Mouse (Mus musculus): Measurements from ENCODE around the gene Sugp2. TPM values are rescaled to one million over a fixed set of nuclear protein-coding genes. Genes with fewer than 3 reads are reported as not detected.

Gene Sugp2
- total and polyA plus RNA-seq, 3 experiments, result 10.0 to 23.6 (median 20.1) TPM

GRCm38 (mm10) chr8:70204757-70205156 lies 29.3 kb upstream of the Sugp2 start:
- Histone ChIP-seq H3K79me2 (replicated peaks; ENCODE audit: control insufficient read depth, extremely low read depth, insufficient read depth, poor library complexity, severe bottlenecking) (no peaks in the 10 kb centered on the region), H3K27me3 (replicated peaks) (no peaks in the 10 kb centered on the region), H3K27ac (ENCODE audit: insufficient read depth, low read depth) (no peak overlapping the region), H3K4me2 (ENCODE audit: insufficient read depth, low read depth, poor library complexity, severe bottlenecking) (no peak overlapping the region), H3K9me3 (replicated peaks; ENCODE audit: low read length) (no peaks in the 10 kb centered on the region), H3K4me3 (replicated peaks in 1 of 3; ENCODE audit: low read depth in 2 of 3, low read length in 2 of 3, poor library complexity in 1 of 3) (no peak overlapping the region), H3K9ac (ENCODE audit: insufficient read depth, low read depth) (no peak overlapping the region), H3K36me3 (replicated peaks in 1 of 2; ENCODE audit: control insufficient read depth in 1 of 2, insufficient read depth in 1 of 2, low read length in 1 of 2) (no peaks in the 10 kb centered on the region), H3K4me1 (ENCODE audit: control insufficient read depth in 1 of 2, insufficient read depth in 2 of 2) (0 out of 4 replicates have a peak, but pooled peaks cover 0 to 2% of the 10 kb centered on the region in 2 experiments)
- no peak for TF ChIP-seq CHD2 (IDR thresholded peaks at IDR 0.05; ENCODE audit: low read length)
- no peak for TF ChIP-seq SMC3 (IDR thresholded peaks at IDR 0.05; ENCODE audit: low read depth, low read length)
- dilution Hi-C loops (cut with MboI; ENCODE audit: extremely low pct_ligation_motif_present, extremely low pct_unique_long_range_greater_than_20kb, low sequenced_read_pairs) (no loop called here), in situ Hi-C loops (cut with MboI; ENCODE audit: low pct_ligation_motif_present, low pct_unique_long_range_greater_than_20kb, low sequenced_read_pairs) (no loop called here)
- DNase-seq (ENCODE audit: extremely low read depth), result no peak

- no peak overlapping the region for H3K27ac ChIP-seq (ENCODE audit: insufficient read depth, low read depth)
- in situ Hi-C loops (cut with MboI; ENCODE audit: low pct_ligation_motif_present, low pct_unique_long_range_greater_than_20kb, low sequenced_read_pairs), result no loop called here
- dilution Hi-C loops (cut with MboI; ENCODE audit: extremely low pct_ligation_motif_present, extremely low pct_unique_long_range_greater_than_20kb, low sequenced_read_pairs), result no loop called here
- H3K4me1 ChIP-seq (ENCODE audit: control insufficient read depth in 1 of 2, insufficient read depth in 2 of 2), result peaks cover 10 to 21% of the 10 kb centered on the region in 2 experiments
- no peaks in the 10 kb centered on the region for H3K27me3 ChIP-seq (replicated peaks)
- no peaks in the 10 kb centered on the region for H3K9me3 ChIP-seq (replicated peaks; ENCODE audit: low read length)
- no peak overlapping the region for H3K4me2 ChIP-seq (ENCODE audit: insufficient read depth, low read depth, poor library complexity, severe bottlenecking)
- no peaks in the 10 kb centered on the region for H3K36me3 ChIP-seq (replicated peaks in 1 of 2; ENCODE audit: control insufficient read depth in 1 of 2, insufficient read depth in 1 of 2, low read length in 1 of 2)
- TF ChIP-seq POLR2AphosphoS2 (IDR thresholded peaks at IDR 0.05; ENCODE audit: low read depth, low read length) (no peak), USF1 (IDR thresholded peaks at IDR 0.05; ENCODE audit: low read depth, low read length) (no peak), HCFC1 (IDR thresholded peaks at IDR 0.05; ENCODE audit: low read depth, low read length) (no peak), ETS1 (conservative IDR thresholded peaks at IDR 0.05; ENCODE audit: low read depth, low read length) (no peak), MXI1 (IDR thresholded peaks at IDR 0.05; ENCODE audit: low read depth, low read length) (no peak), CHD2 (IDR thresholded peaks at IDR 0.05; ENCODE audit: low read length) (no peak), IRF4 (IDR thresholded peaks at IDR 0.05; ENCODE audit: low read depth, low read length) (no peak), MEF2A (IDR thresholded peaks at IDR 0.05; ENCODE audit: borderline replicate concordance, low read depth, low read length) (no peak), USF2 (conservative IDR thresholded peaks at IDR 0.05; ENCODE audit: low read depth, low read length) (no peak), JUND (conservative IDR thresholded peaks at IDR 0.05; ENCODE audit: low read depth, low read length) (no peak), ZNF384 (IDR thresholded peaks at IDR 0.05; ENCODE audit: low read depth, low read length) (no peak), SMC3 (IDR thresholded peaks at IDR 0.05; ENCODE audit: low read depth, low read length) (no peak), KAT2A (IDR thresholded peaks at IDR 0.05; ENCODE audit: insufficient replicate concordance, low read length) (no peak), ZMIZ1 (IDR thresholded peaks at IDR 0.05; ENCODE audit: low read depth, low read length) (no peak), JUN (IDR thresholded peaks at IDR 0.05; ENCODE audit: insufficient read depth, low read depth, low read length) (no peak)
- H3K4me3 ChIP-seq (replicated peaks in 1 of 3; ENCODE audit: low read depth in 2 of 3, low read length in 2 of 3, poor library complexity in 1 of 3), result no peak overlapping the region
- no peak for DNase-seq (ENCODE audit: extremely low read depth)
- no peaks in the 10 kb centered on the region for H3K79me2 ChIP-seq (replicated peaks; ENCODE audit: control insufficient read depth, extremely low read depth, insufficient read depth, poor library complexity, severe bottlenecking)
- H3K9ac ChIP-seq (ENCODE audit: insufficient read depth, low read depth), result no peak overlapping the region
Measured at GRCm38 (mm10) chr8:70208130-70208529, 25.9 kb upstream of the Sugp2 start.

Measured in CH12.LX (cell line).